Mouse (Mus musculus): ENCODE results near the gene Slc39a13.

- TF ChIP-seq GATA1 (IDR thresholded peaks at IDR 0.05; ENCODE audit: borderline replicate concordance, low read length) (no peak), FLI1 (IDR thresholded peaks at IDR 0.05; ENCODE audit: low read length) (no peak)
Observed at GRCm38 (mm10) chr2:91019911-91020310, 50.3 kb downstream of the Slc39a13 start.
